Mouse (Mus musculus) CD8-positive naive resting alpha-beta T cell, adult 57 days (primary cell): ENCODE measurements around the gene Plppr3. TPM values are rescaled to one million over a fixed set of nuclear protein-coding genes. Genes with fewer than 3 reads are reported as not detected.

Experiments
- total RNA-seq: library from RNA; stranded (reverse); gene quantifications from one replicate; pipeline ENCODE4 v1.2.4, GENCODE M21; 2023

The Plppr3 gene
- not detected for total RNA-seq

GRCm38 (mm10) chr10:79874290-79874862 is at the start of gene Plppr3, which contains the start of gene Prtn3:
TSS of gene Plppr3 (minus strand) at chr10:79874634.
TSS of gene Prtn3 (plus strand) at chr10:79874476.

GRCm38 (mm10) chr10:79920958-79921535 is 46.6 kb upstream of the Plppr3 start, which contains the start of gene R3hdm4:
TSS of gene R3hdm4 (minus strand) at chr10:79921208.

GRCm38 (mm10) chr10:79916808-79917531 is 42.5 kb upstream of the Plppr3 start, which contains the start of gene Kiss1r:
TSS of gene Kiss1r (plus strand) at chr10:79916971.

GRCm38 (mm10) chr10:79910556-79910955 is 36.1 kb upstream of the Plppr3 start, which contains the start of gene Gm26602:
TSS of gene Gm26602 (plus strand) at chr10:79910856.

GRCm38 (mm10) chr10:79908167-79909091 is 34.0 kb upstream of the Plppr3 start, which contains the start of gene Med16:
TSS of gene Med16 (minus strand) at chr10:79908923.

GRCm38 (mm10) chr10:79890670-79891069 is 16.2 kb upstream of the Plppr3 start, which contains the start of gene Cfd:
TSS of gene Cfd (plus strand) at chr10:79890853.

GRCm38 (mm10) chr10:79886054-79886453 is 11.6 kb upstream of the Plppr3 start, which contains the start of gene Elane:
TSS of gene Elane (plus strand) at chr10:79886247.

GRCm38 (mm10) chr10:79853860-79854795 is 20.3 kb downstream of the Plppr3 start, which contains the start of gene Ptbp1:
TSS of gene Ptbp1 (plus strand) at chr10:79854427.

GRCm38 (mm10) chr10:79820782-79821181 is 53.7 kb downstream of the Plppr3 start, which contains the start of gene Misp:
TSS of gene Misp (plus strand) at chr10:79820989.

Other genes starting within 250 kb of the Plppr3 start
- gene Shc2, start 236.7 kb downstream of the Plppr3 start, total RNA-seq, result not detected
- not detected for gene Odf3l2, start 228.9 kb downstream of the Plppr3 start, total RNA-seq
- not detected for gene Madcam1, start 210.1 kb downstream of the Plppr3 start, total RNA-seq
- 16.9 TPM for gene Tpgs1, start 205.3 kb downstream of the Plppr3 start, total RNA-seq
- gene Cdc34, start 192.4 kb downstream of the Plppr3 start, total RNA-seq, result 74.7 TPM
- 3.1 TPM for gene Gzmm, start 185.6 kb downstream of the Plppr3 start, total RNA-seq
- gene Bsg, start 170.1 kb downstream of the Plppr3 start, total RNA-seq, result 108 TPM
- gene Hcn2, start 158.0 kb downstream of the Plppr3 start, total RNA-seq, result not detected
- 71.2 TPM for gene Polrmt, start 128.1 kb downstream of the Plppr3 start, total RNA-seq
- gene Fgf22, start 119.6 kb downstream of the Plppr3 start, total RNA-seq, result not detected
- gene Rnf126, start 107.7 kb downstream of the Plppr3 start, total RNA-seq, result 62.8 TPM
- 1.1 TPM for gene Fstl3, start 97.4 kb downstream of the Plppr3 start, total RNA-seq
- gene Prss57, start 83.7 kb downstream of the Plppr3 start, total RNA-seq, result not detected
- gene Palm, start 81.1 kb downstream of the Plppr3 start, total RNA-seq, result 5.8 TPM
- not detected for gene Misp, start 53.6 kb downstream of the Plppr3 start, total RNA-seq
- 606 TPM for gene Ptbp1, start 20.2 kb downstream of the Plppr3 start, total RNA-seq
- gene Prtn3, start 158 bp downstream of the Plppr3 start, total RNA-seq, result not detected
- not detected for gene Elane, start 11.6 kb upstream of the Plppr3 start, total RNA-seq
- gene Cfd, start 16.2 kb upstream of the Plppr3 start, total RNA-seq, result not detected
- gene Med16, start 34.3 kb upstream of the Plppr3 start, total RNA-seq, result 61.6 TPM
- not detected for gene Gm26602, start 36.2 kb upstream of the Plppr3 start, total RNA-seq
- gene Kiss1r, start 42.3 kb upstream of the Plppr3 start, total RNA-seq, result 0.73 TPM
- gene R3hdm4, start 46.6 kb upstream of the Plppr3 start, total RNA-seq, result 102 TPM
- gene Arid3a, start 52.4 kb upstream of the Plppr3 start, total RNA-seq, result 7.3 TPM
- 48.8 TPM for gene Wdr18, start 85.5 kb upstream of the Plppr3 start, total RNA-seq
- 0.58 TPM for gene Grin3b, start 96.1 kb upstream of the Plppr3 start, total RNA-seq
- 142 TPM for gene Tmem259, start 109.7 kb upstream of the Plppr3 start, total RNA-seq
- 499 TPM for gene Cnn2, start 114.0 kb upstream of the Plppr3 start, total RNA-seq
- 82.9 TPM for gene Abca7, start 121.9 kb upstream of the Plppr3 start, total RNA-seq
- 806 TPM for gene Arhgap45, start 142.0 kb upstream of the Plppr3 start, total RNA-seq
- gene Polr2e, start 165.2 kb upstream of the Plppr3 start, total RNA-seq, result 68.7 TPM
- gene Gpx4, start 172.5 kb upstream of the Plppr3 start, total RNA-seq, result 131 TPM
- 99.0 TPM for gene Sbno2, start 230.9 kb upstream of the Plppr3 start, total RNA-seq
- 128 TPM for gene Stk11, start 241.2 kb upstream of the Plppr3 start, total RNA-seq